Mouse (Mus musculus): ENCODE results near the gene Pkd1l1.

DNA sequence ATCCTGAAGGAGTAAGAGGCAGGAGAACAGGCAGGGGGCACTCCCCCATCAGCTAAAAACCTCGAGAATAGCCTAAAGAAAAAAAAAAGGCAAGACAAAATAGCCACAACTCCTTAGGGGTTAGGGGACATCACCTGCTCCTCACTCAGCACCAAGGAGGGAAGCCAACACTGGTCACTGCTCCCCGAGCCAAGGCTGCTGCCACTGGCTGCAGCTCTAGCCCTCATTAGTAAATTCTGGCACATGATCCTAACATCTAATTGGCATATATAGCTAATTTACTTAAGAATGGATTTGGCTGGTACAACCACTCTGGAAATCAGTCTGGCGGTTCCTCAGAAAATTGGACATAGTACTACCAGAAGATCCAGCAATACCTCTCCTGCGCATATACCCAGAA lies 166.1 kb downstream of the Pkd1l1 start:
- TF ChIP-seq CTCF (IDR thresholded peaks at IDR 0.05; ENCODE audit: low read depth), result no peak
- TF ChIP-seq EP300 (IDR thresholded peaks at IDR 0.05; ENCODE audit: low read depth), result no peak
